Comparison of ENCODE assay signal across 12 mouse cellular contexts in the genomic region with DNA sequence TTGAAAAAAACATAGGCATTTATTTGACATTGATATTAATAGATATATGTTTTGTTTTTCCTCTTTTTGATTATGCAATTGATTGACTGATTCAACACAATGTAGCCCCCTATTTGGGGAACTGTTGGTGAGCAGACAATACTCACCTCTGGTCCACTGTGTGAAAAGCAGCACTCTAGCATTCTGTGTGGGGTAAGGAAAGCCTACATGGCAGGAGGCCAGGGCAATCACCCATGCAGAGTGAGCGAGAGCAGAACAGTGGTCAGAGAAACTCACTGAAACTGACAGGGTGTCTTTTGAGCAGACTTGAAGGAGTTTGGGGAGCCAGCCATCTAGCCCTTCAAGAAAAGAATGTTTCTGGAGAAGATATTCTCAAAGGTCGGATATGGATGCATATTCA.
DNase-seq lines count a peak whose midpoint lies in the region; ATAC-seq lines count a peak whose summit lies in the region.
"Had no signal": no experiment of that assay in that cellular context is flagged by ENCODE, and none has a peak within 500 bp of the region (broad histone marks: within the 10 kb centered on the region; RNA-seq: fewer than 3 reads in every experiment).

No protein-coding gene starts in this region.

- intact Hi-C loops in left cerebral cortex, postnatal 4 days (cut with DNase I) = loop anchor here (10.0 kb wide), 1 partner anchor 1542 kb away; no protein-coding TSS in a partner anchor

- peak; percentile 5 for DNase-seq in cerebellum, postnatal 14 days
- DNase-seq in left cerebral cortex, postnatal 4 days = peak; percentile 12
- DNase-seq in left cerebral cortex, adult 18-20 months (ENCODE audit: low spot score in 2 of 2) = no peak
- peak; percentile 52 for DNase-seq in kidney, postnatal 10 days
- DNase-seq in adrenal gland, postnatal 36 days = no peak
- DNase-seq in embryo, embryonic 9.5 days (ENCODE audit: extremely low spot score) = no peak
- DNase-seq: lung, adult 2 months; thymus, adult 2 months had no signal

- ATAC-seq in cerebellum, adult (ENCODE audit: insufficient number of reproducible peaks, low FRiP score, low TSS enrichment) = no peak
- ATAC-seq: CD4-positive, CD25-positive, alpha-beta regulatory T cell, adult 4 months; intestine, postnatal 0 days; liver, embryonic 12.5 days had no signal

Comparison
In these comparisons a context has a peak if more than half of its experiments do, and no peak if none do; other contexts are left out.
1. DNase-seq: peak in cerebellum, postnatal 14 days (2 of 2), left cerebral cortex, postnatal 4 days (single experiment) and kidney, postnatal 10 days (single experiment); none in left cerebral cortex, adult 18-20 months (0 of 2), adrenal gland, postnatal 36 days (0 of 2) and embryo, embryonic 9.5 days (single experiment).